Mouse (Mus musculus): ENCODE measurements around the gene Prpf4b.

GRCm38 (mm10) chr13:34859406-34859805 is 15.7 kb upstream of the Prpf4b start:
- TF ChIP-seq CTCF (IDR thresholded peaks at IDR 0.05; ENCODE audit: borderline replicate concordance, extremely low read depth, insufficient read depth, insufficient read length): no peak
- no peak for TF ChIP-seq POLR2A (IDR thresholded peaks at IDR 0.05; ENCODE audit: borderline replicate concordance, extremely low read depth, insufficient read depth, insufficient read length, poor library complexity, severe bottlenecking)

Measured in brain, embryonic 14.5 days (tissue).